Mouse (Mus musculus): ENCODE data around the gene Tmub2. TPM values are rescaled to one million over a fixed set of nuclear protein-coding genes. Genes with fewer than 3 reads are reported as not detected.
A peak's percentile ranks its signal among the peaks of the same experiment; 100 is the strongest.

Gene Tmub2
- total RNA-seq, 4 experiments from 2014 or later: 59.6 to 67.4 (median 63.3) TPM

- DNase-seq: peak; percentile 96
Observed at GRCm38 (mm10) chr11:102308979-102309378, 24.2 kb downstream of the Tmub2 start.

- no peak for DNase-seq
Observed at GRCm38 (mm10) chr11:102309821-102310617, 25.3 kb downstream of the Tmub2 start.

GRCm38 (mm10) chr11:102310768-102311695 is 26.3 kb downstream of the Tmub2 start:
- DNase-seq: no peak

- no peak for DNase-seq
Observed at GRCm38 (mm10) chr11:102311966-102312365, 27.2 kb downstream of the Tmub2 start.

- DNase-seq: no peak
Observed at GRCm38 (mm10) chr11:102312586-102312985, 27.9 kb downstream of the Tmub2 start.

- DNase-seq: no peak
Observed at GRCm38 (mm10) chr11:102314321-102314720, 29.6 kb downstream of the Tmub2 start.

GRCm38 (mm10) chr11:102315690-102316571 is 31.2 kb downstream of the Tmub2 start:
- no peak for DNase-seq

GRCm38 (mm10) chr11:102316572-102317297 is 32.0 kb downstream of the Tmub2 start:
- peak; percentile 87 for DNase-seq

GRCm38 (mm10) chr11:102317298-102317900 is 32.7 kb downstream of the Tmub2 start:
- no peak for DNase-seq

- peak; percentile 62 for DNase-seq
Observed at GRCm38 (mm10) chr11:102317901-102318575, 33.3 kb downstream of the Tmub2 start.

- DNase-seq: peak; percentile 53
Observed at GRCm38 (mm10) chr11:102318576-102319409, 34.1 kb downstream of the Tmub2 start.

GRCm38 (mm10) chr11:102319410-102319792 is 34.7 kb downstream of the Tmub2 start, which contains the start of gene Ubtf:
Gene Ubtf (minus strand): TSS chr11:102319742.
- DNase-seq: peak; percentile 79

- DNase-seq: peak; percentile 91
Observed at GRCm38 (mm10) chr11:102319941-102320685, 35.4 kb downstream of the Tmub2 start.

- DNase-seq: no peak
Observed at GRCm38 (mm10) chr11:102320686-102321005, 35.9 kb downstream of the Tmub2 start.

- no peak for DNase-seq
Observed at GRCm38 (mm10) chr11:102321931-102322330, 37.2 kb downstream of the Tmub2 start.

- no peak for DNase-seq
Observed at GRCm38 (mm10) chr11:102323516-102323915, 38.8 kb downstream of the Tmub2 start.

- DNase-seq: no peak
Observed at GRCm38 (mm10) chr11:102327250-102327649, 42.5 kb downstream of the Tmub2 start.

GRCm38 (mm10) chr11:102327839-102328238 is 43.1 kb downstream of the Tmub2 start:
- no peak for DNase-seq

- DNase-seq: no peak
Observed at GRCm38 (mm10) chr11:102329518-102329917, 44.8 kb downstream of the Tmub2 start.
